Mouse (Mus musculus): Measurements from ENCODE around the gene Hspa12a.

Hspa12a gene

DNA sequence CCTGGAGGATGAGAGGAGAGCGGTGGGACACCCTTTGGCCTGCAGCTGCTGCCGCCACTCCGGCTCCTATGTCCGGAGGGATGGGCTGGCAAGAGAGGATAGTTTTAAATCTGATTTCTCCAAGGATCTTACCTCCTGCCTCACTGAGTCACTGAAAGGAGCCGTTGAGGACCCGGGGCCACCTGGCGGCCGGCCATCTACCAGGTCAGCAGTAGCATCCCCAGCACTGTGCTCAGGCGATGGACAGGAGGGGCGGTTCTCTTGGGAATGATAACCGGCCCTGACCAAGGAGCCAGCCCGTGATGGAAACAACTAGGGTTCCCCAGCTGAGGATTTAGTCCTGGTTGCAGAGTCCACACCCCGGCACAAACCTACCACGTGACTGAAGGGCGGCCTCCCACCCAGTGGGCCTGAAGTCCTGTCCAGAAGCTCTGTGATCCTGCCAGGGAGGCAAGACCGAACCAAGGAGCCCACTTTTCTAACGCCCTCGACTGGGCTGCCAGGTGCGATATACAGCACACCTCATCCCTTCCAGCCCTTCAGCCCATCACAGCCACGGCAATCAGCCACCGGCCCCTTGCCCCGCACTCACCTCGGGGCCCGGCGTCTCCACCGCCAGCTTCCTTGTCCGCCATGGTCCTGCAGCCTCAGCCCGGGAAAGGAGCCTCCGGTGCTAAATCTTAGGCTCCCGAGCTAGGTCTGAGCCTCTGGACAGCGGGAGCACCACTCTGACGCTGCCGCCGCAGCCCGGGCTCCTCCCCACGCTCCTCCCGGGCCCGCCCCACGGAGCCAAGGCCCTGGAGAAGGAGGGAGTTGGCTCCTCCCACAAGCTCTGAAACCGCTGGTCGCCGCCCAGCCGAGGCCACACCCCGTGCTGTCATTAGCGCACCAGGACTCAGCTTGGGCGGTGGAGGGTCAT lies 82.9 kb downstream of the Hspa12a start:
- DNase-seq (ENCODE audit: low read depth, low spot score), result peak; percentile 91

DNA sequence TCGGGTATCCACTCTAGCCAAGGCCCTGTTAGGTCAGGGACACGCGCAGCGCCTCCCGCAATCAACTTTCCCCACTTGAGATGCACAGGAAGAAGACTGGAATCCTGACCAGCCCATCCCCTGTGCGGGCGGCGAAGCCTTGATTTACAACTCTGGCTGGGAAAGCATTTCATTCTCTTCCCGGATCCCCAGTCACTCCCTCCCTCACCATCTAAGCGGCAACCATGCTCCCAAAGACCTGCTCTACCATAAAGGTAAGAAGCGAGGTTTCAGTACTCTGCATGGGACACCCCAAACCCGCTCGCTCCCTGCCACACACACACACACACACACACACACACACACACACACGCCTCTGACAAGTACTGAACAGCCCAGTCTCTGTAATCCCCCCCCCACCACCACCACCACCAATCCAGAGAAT lies 83.6 kb downstream of the Hspa12a start:
- DNase-seq (ENCODE audit: low read depth, low spot score), result peak; percentile 37

DNA sequence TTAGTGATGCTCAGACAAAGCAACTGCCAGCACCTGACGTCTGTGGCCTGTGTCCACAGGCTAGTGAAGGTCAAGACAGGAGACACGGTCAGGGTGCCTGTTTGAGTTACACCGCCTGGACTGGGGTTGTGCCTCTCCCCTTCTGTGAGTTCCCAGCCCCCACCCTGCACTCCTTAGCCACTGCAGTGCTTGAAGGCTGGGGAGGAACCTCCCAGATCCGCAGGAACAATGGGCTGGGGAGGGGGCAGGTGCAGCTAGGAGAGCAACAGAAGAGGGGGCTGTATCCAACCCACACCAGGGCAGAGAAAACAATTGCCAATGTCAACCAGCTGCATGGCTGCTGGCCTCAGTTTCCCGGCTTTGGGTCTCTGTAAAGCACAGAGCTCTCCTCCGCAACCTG lies 84.1 kb downstream of the Hspa12a start:
- no peak for DNase-seq (ENCODE audit: low read depth, low spot score)

DNA sequence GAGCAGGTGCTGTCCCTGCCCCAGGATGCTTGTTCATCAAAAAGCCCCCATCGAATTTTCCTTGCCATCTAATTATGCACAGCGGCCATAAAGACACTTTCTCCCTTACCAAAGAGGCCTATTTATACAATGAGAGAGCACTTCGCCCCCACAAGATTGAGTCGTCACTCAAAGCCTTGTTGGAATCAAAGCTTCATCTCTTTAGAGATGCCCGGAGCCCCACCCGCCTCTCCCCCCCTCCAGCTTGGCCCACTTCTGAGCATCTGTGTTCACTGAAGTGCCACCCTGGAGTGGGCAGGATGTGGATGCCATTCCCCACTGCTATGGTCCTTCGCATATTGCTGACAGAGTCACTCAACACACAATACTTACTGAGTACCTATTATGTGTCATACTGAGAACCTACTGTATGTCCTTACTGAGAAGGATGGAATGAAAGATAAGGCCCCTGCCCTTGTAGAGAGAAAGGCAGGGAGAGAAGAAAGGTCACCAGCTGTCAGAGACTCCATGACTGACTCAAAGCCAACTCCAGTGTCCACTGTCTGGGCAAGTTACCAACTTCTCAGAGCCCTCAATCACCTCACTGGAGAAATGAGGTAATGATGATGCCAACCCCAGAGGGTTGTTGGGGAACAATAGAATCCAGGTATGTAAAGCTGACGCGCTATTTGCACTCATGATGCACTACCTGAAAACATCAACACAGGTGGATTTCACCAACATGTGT lies 87.2 kb downstream of the Hspa12a start:
- no peak for DNase-seq (ENCODE audit: low read depth, low spot score)

DNA sequence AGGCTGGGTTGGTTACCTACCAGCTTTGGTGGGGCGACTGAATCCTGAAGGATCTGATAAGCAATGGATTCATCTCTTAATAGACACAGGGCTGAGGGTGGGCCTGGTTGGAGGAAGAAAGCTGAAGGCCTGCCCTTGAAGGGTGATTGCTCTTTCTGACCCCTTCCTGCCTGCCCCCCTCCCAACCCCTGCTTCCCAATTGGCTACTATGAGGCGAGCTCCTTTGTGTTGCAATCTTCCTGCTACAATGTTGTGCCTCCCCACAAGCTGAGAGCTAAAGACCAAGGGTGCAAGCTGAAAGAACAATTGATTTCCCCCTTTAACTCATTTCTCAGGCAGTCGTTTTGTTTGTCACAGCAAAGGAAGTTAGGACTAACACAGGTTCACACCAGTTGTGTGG lies 88.6 kb downstream of the Hspa12a start:
- DNase-seq (ENCODE audit: low read depth, low spot score), result no peak

DNA sequence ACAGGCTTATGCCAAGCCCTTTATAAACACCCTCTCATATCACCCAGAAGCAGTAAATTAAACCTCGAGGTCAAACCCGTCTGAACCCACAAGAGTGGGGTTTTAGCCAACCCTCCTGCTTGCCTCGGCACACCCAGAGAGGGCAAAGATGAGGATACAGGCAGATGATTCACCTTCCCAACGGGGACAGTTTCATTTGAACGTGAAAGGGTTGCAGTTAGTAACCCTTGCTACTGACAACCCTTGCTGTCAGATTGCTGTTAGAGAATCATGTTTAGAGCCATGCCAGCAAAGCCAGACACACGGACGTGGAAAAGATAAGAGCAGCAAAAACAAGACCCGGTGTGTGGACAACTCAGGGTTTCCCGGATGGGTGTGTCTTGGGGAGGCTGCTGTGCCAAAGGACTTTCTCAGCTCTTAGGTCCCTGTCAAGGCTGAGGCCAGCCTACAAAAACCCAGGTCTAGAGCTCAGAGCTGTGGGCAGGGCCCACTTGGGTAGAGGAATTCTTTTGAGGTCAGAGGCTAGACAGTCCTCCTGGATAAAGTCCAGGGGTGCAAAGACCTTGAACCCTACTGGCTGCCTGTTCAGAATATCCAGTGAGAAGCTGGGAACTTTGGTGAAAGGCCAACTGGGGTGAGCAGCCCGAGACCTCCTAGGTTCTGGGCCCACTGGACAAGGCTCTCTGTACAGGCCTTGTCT lies 90.3 kb downstream of the Hspa12a start:
- no peak for DNase-seq (ENCODE audit: low read depth, low spot score)

DNA sequence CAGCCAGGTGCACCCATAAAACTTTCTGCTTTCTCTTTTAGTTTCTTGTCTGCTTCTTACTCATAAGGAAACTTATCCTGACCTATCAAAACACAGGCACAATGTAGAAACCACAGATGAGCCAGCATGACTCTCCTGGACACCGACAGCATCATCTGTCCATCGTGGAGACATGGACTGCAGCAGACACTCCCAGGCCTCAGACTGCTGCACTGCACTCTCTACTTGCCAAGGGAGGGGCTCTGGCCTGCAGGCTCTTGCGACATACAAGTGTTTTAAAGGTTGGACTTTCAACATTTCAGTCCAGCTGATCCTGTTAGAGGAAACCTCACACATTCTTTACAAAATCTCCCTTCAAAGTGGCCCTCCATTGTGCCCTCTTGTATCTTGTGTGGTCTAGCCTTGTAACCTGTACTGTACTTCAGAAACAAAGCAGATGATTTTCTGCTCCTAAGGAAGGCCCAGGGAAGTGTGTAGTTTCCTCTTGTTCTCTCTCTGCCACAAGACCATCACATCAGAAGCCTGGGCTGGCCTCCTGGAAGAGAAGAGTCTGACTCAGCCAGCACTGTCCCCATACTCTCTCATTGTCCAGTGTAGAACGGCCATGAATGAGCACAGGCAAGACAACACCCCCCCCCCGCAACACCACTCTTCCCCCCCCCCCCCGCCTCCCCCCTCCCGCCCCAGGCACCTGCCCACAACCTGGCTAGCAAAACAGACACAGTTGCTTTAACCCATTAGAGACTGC lies 92.6 kb downstream of the Hspa12a start:
- DNase-seq (ENCODE audit: low read depth, low spot score), result no peak

DNA sequence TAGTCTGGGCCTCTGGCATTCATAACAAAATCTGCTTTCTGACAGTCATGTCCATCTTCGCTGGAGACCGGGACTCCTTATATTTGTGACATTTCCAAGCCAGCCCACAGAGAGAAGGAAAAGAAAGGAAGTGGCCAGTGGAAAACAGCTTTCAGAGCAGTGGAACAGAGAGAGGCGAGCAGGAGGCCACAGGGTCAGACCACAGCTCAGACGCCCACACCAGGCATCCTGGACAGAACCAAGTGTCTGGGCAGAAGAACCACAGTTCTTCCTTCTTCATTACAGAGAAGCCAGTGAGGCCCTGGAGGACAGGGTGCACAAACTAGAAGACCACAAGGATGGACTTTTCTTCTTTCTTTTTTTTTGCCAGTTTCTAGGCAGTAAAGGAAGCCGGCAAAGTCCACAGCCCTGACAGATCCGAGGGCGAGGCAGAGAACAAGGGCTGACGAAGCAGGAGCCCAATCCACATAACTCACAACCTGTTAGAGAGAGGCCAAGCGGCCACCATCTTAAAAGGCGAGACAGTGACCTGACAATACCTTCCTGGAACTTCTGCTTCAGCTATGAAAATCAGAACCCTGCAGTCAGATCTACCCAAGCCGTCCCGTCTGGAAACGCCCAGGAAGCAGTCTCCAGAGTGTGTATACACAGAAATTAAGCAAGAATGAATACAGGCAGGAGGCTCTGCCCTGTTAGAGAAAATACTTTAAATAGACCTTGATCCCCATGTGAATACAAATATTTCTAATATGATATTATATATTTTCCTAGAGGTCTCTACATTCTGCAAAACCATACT lies 93.9 kb downstream of the Hspa12a start:
- DNase-seq (ENCODE audit: low read depth, low spot score), result no peak

DNA sequence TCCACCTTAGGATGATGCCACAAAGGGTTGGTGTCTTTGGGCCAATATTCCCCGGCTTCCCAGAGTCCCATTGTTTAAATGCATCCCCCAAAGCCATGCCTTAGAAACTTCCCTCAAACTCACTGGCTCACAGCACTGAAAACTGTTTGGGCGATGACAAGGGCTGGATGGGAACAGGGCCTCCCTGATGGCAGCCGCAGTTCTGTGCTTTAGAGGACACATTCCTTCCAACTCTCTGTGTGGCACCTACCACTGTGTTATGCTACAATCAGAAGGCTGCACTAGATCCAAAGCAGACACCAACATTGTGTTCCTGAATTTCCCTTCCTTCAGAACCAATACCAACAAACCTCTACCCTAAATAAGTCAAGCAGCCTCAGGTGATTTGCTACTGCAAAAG lies 99.8 kb downstream of the Hspa12a start:
- DNase-seq (ENCODE audit: low read depth, low spot score), result no peak

DNA sequence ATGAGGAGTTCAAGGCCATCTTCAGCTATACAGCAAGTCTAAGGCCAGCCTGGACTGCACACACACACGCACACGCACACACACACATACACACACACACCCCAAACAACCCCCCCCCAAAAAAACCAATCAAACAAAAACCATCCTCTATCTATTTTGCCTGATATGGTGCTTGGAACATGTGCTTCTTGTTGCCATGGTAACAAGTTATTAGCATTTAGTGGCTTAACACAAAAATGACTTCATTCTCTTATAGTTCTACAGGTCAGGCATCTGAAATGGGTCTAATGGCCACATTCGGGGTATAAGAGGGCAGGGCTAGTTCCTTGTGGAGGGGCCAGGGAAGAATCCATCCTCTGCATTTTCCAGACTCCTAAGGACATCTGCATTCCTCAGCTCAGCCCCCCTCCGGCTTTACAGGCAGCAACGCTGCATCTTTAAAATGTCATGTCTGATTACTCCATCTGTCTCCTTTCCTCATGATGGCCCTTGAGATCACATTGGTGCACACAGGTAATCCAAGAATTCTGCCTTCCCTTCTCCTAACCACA lies 102.7 kb downstream of the Hspa12a start:
- no peak for DNase-seq (ENCODE audit: low read depth, low spot score)

DNA sequence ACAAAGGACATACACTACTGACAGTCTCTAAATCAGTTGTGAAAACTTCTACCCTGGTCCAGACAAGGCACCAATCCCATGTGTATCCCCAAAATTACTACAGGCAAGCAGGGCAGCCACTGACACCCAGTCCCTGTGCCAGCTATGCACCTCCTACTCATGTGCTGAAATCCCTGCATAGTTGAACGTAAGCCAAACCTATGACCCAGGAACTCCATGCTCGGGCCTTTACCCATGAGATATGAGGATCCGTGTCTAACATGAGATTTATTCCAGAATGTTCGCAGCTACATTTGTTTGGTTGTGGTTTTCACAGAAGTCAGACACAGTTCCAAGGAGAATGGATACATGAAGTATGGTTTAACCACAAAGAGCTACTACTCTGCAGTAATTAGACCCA lies 103.6 kb downstream of the Hspa12a start:
- no peak for DNase-seq (ENCODE audit: low read depth, low spot score)

DNA sequence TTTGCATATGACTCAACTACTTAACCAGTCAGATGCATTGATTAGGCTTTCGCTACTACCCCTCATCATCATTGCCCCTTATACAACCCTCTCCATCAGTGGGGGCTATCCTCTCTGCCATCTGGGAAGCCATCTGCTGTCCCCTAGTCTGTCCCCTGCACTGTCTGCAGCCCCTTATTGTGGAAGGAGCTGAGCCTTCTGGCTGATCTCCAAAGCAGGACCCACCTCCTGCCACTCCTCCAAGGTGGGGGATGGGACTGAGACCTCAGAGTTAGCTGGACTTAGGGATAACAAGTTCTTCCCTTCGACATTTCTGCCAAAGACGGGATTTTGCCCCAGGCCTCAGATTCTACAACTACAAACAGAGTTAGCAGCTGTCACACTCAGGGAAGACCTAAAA lies 104.1 kb downstream of the Hspa12a start:
- DNase-seq (ENCODE audit: low read depth, low spot score), result no peak

DNA sequence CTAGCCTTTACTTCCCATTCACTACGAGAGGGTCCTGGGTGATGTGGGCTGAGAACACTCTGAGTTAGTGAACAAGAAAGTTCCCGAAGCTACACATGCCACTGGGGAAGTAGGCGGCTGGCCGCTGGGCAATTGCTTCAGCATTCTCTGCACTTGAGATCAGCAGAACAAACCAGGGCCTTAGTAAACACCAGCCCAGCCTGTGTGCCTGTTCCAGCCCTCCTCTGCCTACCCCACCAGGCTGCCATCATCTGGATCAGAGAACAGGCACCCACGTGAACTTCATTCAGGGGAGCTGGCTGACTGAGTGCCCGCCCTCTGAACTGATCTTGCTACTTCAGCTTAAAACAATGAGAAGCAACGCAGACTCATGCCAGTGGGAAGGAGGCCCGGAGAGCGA lies 104.7 kb downstream of the Hspa12a start:
- DNase-seq (ENCODE audit: low read depth, low spot score), result no peak

DNA sequence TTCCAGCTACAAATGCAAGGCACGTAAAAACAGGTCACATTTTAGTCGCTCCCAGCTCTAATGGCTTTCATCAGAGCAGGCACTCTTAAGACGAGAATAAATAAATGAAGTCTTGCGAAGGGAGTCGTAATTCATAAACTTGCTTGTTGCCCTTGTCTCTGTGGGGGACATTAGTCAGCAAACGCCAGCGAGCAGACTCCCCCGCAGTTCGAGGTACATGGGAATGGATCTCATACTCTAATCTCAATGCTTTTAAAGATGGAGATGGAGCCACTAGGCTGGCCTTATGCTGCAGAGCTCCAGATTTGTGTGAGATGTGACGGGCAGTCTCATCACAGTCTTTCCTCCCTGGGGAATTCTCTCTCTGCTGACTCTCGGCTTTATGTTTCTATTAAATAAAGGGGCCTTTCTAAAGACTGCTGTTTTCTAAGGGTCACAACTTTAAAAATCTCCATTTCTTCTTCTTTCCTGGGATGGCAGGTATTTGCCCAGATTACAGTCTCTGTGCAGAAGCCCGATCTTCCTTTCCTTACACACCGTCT lies 109.7 kb downstream of the Hspa12a start:
- peak; percentile 36 for DNase-seq (ENCODE audit: low read depth, low spot score)

DNA sequence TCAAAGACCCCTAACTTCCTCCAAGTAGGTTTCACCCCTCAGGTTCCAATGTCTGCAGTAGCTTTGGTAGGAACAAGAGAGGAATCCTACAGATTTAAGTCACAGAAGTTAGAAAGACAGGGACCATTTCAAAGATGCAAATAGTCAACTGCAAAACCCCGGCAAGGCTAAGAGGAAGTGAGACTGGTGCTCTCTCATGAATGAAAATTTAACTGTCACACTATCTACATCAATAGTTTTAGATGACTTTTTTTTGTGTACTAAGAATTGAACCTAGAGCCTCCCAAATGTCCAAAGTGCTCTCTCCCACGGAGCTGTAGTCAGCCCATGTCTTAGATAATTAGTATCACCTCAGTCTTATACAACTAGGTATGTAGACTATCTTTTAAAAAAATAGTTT lies 110.5 kb downstream of the Hspa12a start:
- DNase-seq (ENCODE audit: low read depth, low spot score), result no peak

DNA sequence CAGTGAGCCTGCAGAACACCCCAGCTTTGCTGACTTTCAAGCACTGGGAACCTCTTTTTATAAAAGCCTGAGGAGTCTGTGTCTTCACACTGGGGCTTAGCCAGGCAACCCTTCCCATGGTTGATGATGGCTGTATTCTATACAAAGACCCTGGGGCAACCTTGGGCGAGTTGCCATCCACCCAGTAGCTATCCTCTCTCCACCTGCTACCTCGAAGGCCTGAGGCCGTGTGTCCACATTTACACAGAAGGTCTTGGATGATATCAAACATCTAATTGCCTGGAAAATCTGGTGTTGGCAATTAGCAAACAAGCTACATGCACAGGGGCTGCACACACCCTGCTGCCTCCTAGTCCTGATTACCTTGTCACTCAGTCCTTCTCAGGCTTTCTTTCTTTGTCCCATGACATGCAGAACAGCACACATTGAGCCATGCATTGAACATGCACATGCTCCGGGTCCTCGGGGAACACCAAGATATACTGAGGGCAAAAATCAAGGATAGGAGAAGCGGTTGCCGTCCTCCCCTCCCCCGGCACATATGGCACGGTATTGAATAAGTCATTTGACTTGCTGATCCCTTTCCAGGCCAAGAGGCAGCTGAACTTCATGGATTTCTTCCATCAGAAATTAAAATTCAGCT lies 112.1 kb downstream of the Hspa12a start:
- peak; percentile 45 for DNase-seq (ENCODE audit: low read depth, low spot score)

DNA sequence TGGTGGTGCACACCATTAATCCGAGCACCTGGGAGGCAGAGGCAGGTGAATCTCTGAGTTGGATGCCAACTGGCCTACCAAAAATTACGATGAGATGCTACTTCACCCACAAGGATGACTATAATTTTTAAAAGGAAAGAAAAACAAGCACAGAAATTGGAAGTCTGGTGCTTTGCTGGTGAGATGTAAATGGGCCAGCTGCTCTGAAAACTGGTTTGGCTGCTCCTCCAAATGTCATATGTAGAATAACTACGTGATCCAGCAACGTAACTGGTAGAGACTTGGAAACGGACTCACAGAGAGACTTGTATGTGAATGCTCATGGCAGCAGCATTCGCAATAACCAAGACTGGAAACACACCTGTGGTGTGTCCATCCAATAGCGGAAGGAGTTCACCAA lies 113.3 kb downstream of the Hspa12a start:
- DNase-seq (ENCODE audit: low read depth, low spot score), result no peak

DNA sequence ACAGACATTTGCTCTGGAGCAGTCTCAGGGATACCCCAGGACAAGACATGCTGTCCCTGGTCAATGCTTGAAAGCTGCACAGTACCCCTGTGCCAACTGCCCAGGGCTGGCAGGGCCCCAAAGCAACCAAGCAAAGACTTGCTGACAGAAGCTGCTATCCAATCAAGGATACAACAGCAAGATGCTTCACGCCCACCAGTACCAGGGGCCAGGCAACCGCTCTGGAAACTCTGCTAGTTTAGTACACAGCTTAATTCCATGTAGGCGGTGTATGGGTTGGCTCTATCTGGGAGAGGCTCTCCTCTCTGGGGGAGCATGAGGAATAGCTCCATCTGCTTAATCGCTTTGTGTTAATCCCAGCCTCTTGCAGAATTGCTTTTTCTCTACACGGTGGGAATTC lies 113.9 kb downstream of the Hspa12a start:
- no peak for DNase-seq (ENCODE audit: low read depth, low spot score)

DNA sequence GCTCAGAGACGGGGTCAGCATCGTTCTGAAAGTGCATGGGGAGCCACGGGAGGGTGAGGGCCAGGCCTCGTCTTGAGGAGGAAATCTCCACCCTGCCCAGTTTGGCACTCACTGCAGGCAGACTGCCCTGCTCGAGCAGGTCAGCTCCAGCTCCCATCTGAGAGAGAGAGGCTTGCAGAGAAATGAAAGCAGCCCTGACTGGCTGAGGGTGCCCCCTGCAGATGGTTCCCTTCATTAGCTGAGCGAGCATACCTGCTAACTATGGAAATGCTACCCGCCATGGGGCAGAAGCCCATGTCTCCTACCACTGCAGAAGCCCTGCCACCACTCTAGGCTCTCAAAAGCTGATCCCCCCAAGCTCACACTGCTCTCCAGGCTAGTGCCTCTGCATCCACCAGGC lies 115.8 kb downstream of the Hspa12a start:
- DNase-seq (ENCODE audit: low read depth, low spot score), result no peak

DNA sequence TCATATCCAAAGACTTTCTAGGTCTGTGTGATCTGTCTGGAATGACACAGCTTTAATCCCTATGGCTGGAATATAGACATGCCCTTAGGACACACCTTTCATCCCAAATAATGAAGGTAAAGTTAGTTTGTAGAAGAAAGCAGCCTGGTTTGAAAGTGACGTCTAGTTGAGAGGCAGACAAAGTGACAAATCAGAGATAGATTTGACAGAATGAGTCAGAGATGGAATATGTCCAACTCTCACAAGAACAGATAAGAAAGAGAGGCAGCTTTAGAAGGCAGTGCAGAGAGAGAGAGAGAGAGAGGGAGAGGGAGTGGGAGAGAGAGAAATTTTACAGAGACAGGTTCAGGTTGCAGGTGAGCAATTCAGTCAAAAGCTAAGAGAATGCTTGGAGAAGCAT lies 119.1 kb downstream of the Hspa12a start:
- no peak for DNase-seq (ENCODE audit: low read depth, low spot score)
